Mouse (Mus musculus) kidney, adult 2 months (tissue): ENCODE measurements around the gene Dock7.

Experiments
- CTCF ChIP-seq: fragments of 200-500 bp; conservative IDR thresholded peaks from 2 replicates; pipeline ENCODE4 v1.5.1; 2011; ENCODE audit warnings: low read depth, mild to moderate bottlenecking, control low read depth, low read length, moderate library complexity, mixed read lengths; ENCODE audit not compliant: insufficient read depth, insufficient read length
- POLR2A ChIP-seq: fragments of 200-500 bp; IDR thresholded peaks from one replicate; pipeline ENCODE4 v1.6.1; 2011; ENCODE audit warnings: low read depth, low read length, control low read depth

- TF ChIP-seq CTCF (no peak), POLR2A (no peak)
Measured at GRCm38 (mm10) chr4:99160899-99161298, 40.2 kb upstream of the Dock7 start.
